Mouse (Mus musculus): Measurements from ENCODE around the gene Tbc1d30. TPM values are rescaled to one million over a fixed set of nuclear protein-coding genes. Genes with fewer than 3 reads are reported as not detected.

Tbc1d30 gene
- polyA plus RNA-seq, 1 experiment from 2014 or later, result 8.0 TPM

- Histone ChIP-seq H3K9ac (no peak overlapping the region), H3K27ac (no peak overlapping the region), H3K36me3 (0 out of 2 replicates have a peak, but pooled peaks cover 7% of the 10 kb centered on the region), H3K4me2 (no peak overlapping the region), H3K4me3 (replicated peaks) (no peak overlapping the region), H3K4me1 (no peaks in the 10 kb centered on the region), H3K9me3 (no peaks in the 10 kb centered on the region), H3K27me3 (replicated peaks) (no peaks in the 10 kb centered on the region)
- ATAC-seq (ENCODE audit: insufficient read depth, low FRiP score, low read depth), result no peak
- WGBS, result 10% methylated on average over 7 of the region's 7 CpGs
Observed at GRCm38 (mm10) chr10:121330940-121331339, 20.1 kb downstream of the Tbc1d30 start.

GRCm38 (mm10) chr10:121329586-121329985 lies 21.5 kb downstream of the Tbc1d30 start:
- WGBS, result 69% methylated on average over 4 of the region's 4 CpGs
- H3K4me1 ChIP-seq, result no peaks in the 10 kb centered on the region

GRCm38 (mm10) chr10:121326167-121326566 lies 24.9 kb downstream of the Tbc1d30 start:
- Histone ChIP-seq H3K27me3 (replicated peaks) (no peaks in the 10 kb centered on the region), H3K9me3 (no peaks in the 10 kb centered on the region), H3K4me3 (replicated peaks) (no peak overlapping the region), H3K4me2 (no peak overlapping the region), H3K27ac (no peak overlapping the region), H3K36me3 (no peaks in the 10 kb centered on the region), H3K9ac (no peak overlapping the region), H3K4me1 (no peaks in the 10 kb centered on the region)
- no peak for ATAC-seq (ENCODE audit: insufficient read depth, low FRiP score, low read depth)

More at GRCm38 (mm10) chr10:121329586-121329985, 21.5 kb downstream of the Tbc1d30 start:
- no peaks in the 10 kb centered on the region for H3K27me3 ChIP-seq (replicated peaks)
- H3K4me2 ChIP-seq, result no peak overlapping the region
- no peak overlapping the region for H3K9ac ChIP-seq
- no peak overlapping the region for H3K4me3 ChIP-seq (replicated peaks)
- no peaks in the 10 kb centered on the region for H3K9me3 ChIP-seq
- H3K36me3 ChIP-seq, result 0 out of 2 replicates have a peak, but pooled peaks cover 7% of the 10 kb centered on the region
- no peak overlapping the region for H3K27ac ChIP-seq
- ATAC-seq (ENCODE audit: insufficient read depth, low FRiP score, low read depth), result no peak

- Histone ChIP-seq H3K9me3 (no peaks in the 10 kb centered on the region), H3K4me2 (no peak overlapping the region), H3K4me3 (replicated peaks) (no peak overlapping the region), H3K36me3 (no peaks in the 10 kb centered on the region), H3K27ac (no peak overlapping the region), H3K27me3 (replicated peaks) (no peaks in the 10 kb centered on the region), H3K4me1 (no peaks in the 10 kb centered on the region), H3K9ac (no peak overlapping the region)
- 76% methylated on average over 7 of the region's 7 CpGs for WGBS
- no peak for ATAC-seq (ENCODE audit: insufficient read depth, low FRiP score, low read depth)
Observed at GRCm38 (mm10) chr10:121323493-121323892, 27.6 kb downstream of the Tbc1d30 start.

GRCm38 (mm10) chr10:121318397-121318950 lies 32.6 kb downstream of the Tbc1d30 start:
- H3K4me1 ChIP-seq, result 0 out of 2 replicates have a peak, but pooled peaks cover 3% of the 10 kb centered on the region
- no peak overlapping the region for H3K4me3 ChIP-seq (replicated peaks)
- no peak overlapping the region for H3K4me2 ChIP-seq
- H3K9ac ChIP-seq, result no peak overlapping the region
- H3K36me3 ChIP-seq, result no peaks in the 10 kb centered on the region
- H3K27me3 ChIP-seq (replicated peaks), result no peaks in the 10 kb centered on the region
- no peak for ATAC-seq (ENCODE audit: insufficient read depth, low FRiP score, low read depth)
- H3K27ac ChIP-seq, result no peak overlapping the region
- WGBS, result 88% methylated on average over 7 of the region's 7 CpGs
- no peaks in the 10 kb centered on the region for H3K9me3 ChIP-seq

- no peak for ATAC-seq (ENCODE audit: insufficient read depth, low FRiP score, low read depth)
- Histone ChIP-seq H3K27ac (no peak overlapping the region), H3K27me3 (replicated peaks) (no peaks in the 10 kb centered on the region), H3K4me2 (no peak overlapping the region), H3K36me3 (no peaks in the 10 kb centered on the region), H3K4me3 (replicated peaks) (no peak overlapping the region), H3K9ac (no peak overlapping the region), H3K9me3 (no peaks in the 10 kb centered on the region), H3K4me1 (0 out of 2 replicates have a peak, but pooled peaks cover 3% of the 10 kb centered on the region)
- 77% methylated on average over 10 of the region's 10 CpGs for WGBS
Observed at GRCm38 (mm10) chr10:121316361-121316760, 34.7 kb downstream of the Tbc1d30 start.

- Histone ChIP-seq H3K9me3 (no peaks in the 10 kb centered on the region), H3K4me3 (replicated peaks) (no peak overlapping the region), H3K36me3 (no peaks in the 10 kb centered on the region), H3K4me1 (peaks cover 6% of the 10 kb centered on the region), H3K4me2 (peak overlapping the region; percentile 25), H3K9ac (no peak overlapping the region), H3K27ac (no peak overlapping the region), H3K27me3 (replicated peaks) (peaks cover 2% of the 10 kb centered on the region)
- ATAC-seq (ENCODE audit: insufficient read depth, low FRiP score, low read depth), result no peak
- WGBS, result 42% methylated on average over 27 of the region's 27 CpGs
Observed at GRCm38 (mm10) chr10:121315321-121316283, 35.5 kb downstream of the Tbc1d30 start.

- no peak overlapping the region for H3K4me3 ChIP-seq (replicated peaks)
- WGBS, result 60% methylated on average over 4 of the region's 4 CpGs
- H3K27me3 ChIP-seq (replicated peaks), result peaks cover 11% of the 10 kb centered on the region
- no peaks in the 10 kb centered on the region for H3K36me3 ChIP-seq
- peaks cover 16% of the 10 kb centered on the region for H3K4me1 ChIP-seq
- H3K9ac ChIP-seq, result no peak overlapping the region
- H3K4me2 ChIP-seq, result no peak overlapping the region
- no peaks in the 10 kb centered on the region for H3K9me3 ChIP-seq
- no peak for ATAC-seq (ENCODE audit: insufficient read depth, low FRiP score, low read depth)
- H3K27ac ChIP-seq, result no peak overlapping the region
Observed at GRCm38 (mm10) chr10:121314186-121314585, 36.9 kb downstream of the Tbc1d30 start.

- WGBS, result 70% methylated on average over 3 of the region's 3 CpGs
Observed at GRCm38 (mm10) chr10:121313049-121313448, 38.0 kb downstream of the Tbc1d30 start.

GRCm38 (mm10) chr10:121310511-121311221 lies 40.4 kb downstream of the Tbc1d30 start:
- Histone ChIP-seq H3K9ac (peak overlapping the region; percentile 29; the same call in 1 of the 2 replicates), H3K27ac (0 out of 2 replicates have a peak overlapping the region, but pooled peaks have one; percentile 26), H3K27me3 (replicated peaks) (peaks cover 11% of the 10 kb centered on the region), H3K4me1 (peaks cover 16% of the 10 kb centered on the region), H3K36me3 (no peaks in the 10 kb centered on the region), H3K9me3 (no peaks in the 10 kb centered on the region), H3K4me2 (peak overlapping the region; percentile 98), H3K4me3 (replicated peaks) (peak overlapping the region; percentile 66)
- under 1% methylated on average over 76 of the region's 77 CpGs for WGBS
- ATAC-seq (ENCODE audit: insufficient read depth, low FRiP score, low read depth), result peak; percentile 84

More at GRCm38 (mm10) chr10:121313049-121313448, 38.0 kb downstream of the Tbc1d30 start:
- Histone ChIP-seq H3K27ac (no peak overlapping the region), H3K36me3 (no peaks in the 10 kb centered on the region), H3K9ac (no peak overlapping the region), H3K4me3 (replicated peaks) (no peak overlapping the region), H3K4me2 (no peak overlapping the region), H3K4me1 (peaks cover 16% of the 10 kb centered on the region), H3K27me3 (replicated peaks) (peaks cover 11% of the 10 kb centered on the region), H3K9me3 (no peaks in the 10 kb centered on the region)
- no peak for ATAC-seq (ENCODE audit: insufficient read depth, low FRiP score, low read depth)

- H3K4me3 ChIP-seq (replicated peaks), result peak overlapping the region; percentile 66
- peaks cover 13% of the 10 kb centered on the region for H3K4me1 ChIP-seq
- H3K9me3 ChIP-seq, result no peaks in the 10 kb centered on the region
- H3K36me3 ChIP-seq, result no peaks in the 10 kb centered on the region
- no peak overlapping the region for H3K27ac ChIP-seq
- H3K27me3 ChIP-seq (replicated peaks), result peaks cover 11% of the 10 kb centered on the region
- H3K9ac ChIP-seq, result no peak overlapping the region
- H3K4me2 ChIP-seq, result peak overlapping the region; percentile 98
- 2% methylated on average over 32 of the region's 32 CpGs for WGBS
- peak; percentile 57 for ATAC-seq (ENCODE audit: insufficient read depth, low FRiP score, low read depth)
Observed at GRCm38 (mm10) chr10:121309801-121310510, 41.1 kb downstream of the Tbc1d30 start.

Data from stomach, embryonic 15.5 days (tissue).